Mouse (Mus musculus): Measurements from ENCODE around the gene Tnp2. TPM values are rescaled to one million over a fixed set of nuclear protein-coding genes. Genes with fewer than 3 reads are reported as not detected.

Tnp2 gene
- total and polyA plus RNA-seq, 2 experiments from 2014 or later, result not detected

DNA sequence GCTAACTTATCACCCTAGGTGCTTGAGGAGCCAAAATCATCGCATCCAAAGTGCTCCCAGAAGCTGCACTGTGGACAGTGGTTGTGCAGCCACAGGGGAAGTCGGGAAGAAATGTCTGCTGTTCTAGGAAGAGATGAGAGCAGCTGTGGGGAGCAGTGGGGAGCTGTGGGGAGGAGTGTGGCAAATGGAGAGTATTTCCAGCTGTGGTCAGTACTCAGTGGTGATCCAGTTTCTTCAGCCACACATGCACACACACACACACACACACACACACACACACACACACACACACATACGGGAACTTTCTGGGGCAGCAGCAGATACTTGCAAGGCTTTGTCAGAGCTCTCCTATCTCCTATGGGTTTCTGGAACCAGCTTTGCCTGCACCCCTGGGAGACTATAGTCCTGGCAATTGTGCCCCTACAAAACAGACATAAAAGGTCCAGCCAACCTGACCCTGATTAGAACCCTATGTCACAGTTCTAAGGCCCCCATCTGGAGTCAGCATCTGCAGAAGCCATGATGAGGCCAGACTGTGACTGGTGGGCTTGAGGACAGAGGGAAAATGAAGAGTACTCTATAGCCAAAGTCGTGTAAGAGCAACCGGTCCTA is 25.8 kb downstream of the Tnp2 start:
- TF ChIP-seq CTCF (IDR thresholded peaks at IDR 0.05; ENCODE audit: low read depth), result no peak
- Histone ChIP-seq H3K9ac (replicated peaks; ENCODE audit: low read length) (no peak overlapping the region), H3K4me3 (ENCODE audit: low read length) (no peak overlapping the region), H3K4me2 (ENCODE audit: low read depth, low read length) (no peak overlapping the region), H3K9me3 (ENCODE audit: low read length) (no peaks in the 10 kb centered on the region), H3K27ac (no peak overlapping the region), H3K4me1 (ENCODE audit: insufficient read depth, low read length) (no peaks in the 10 kb centered on the region), H3K27me3 (ENCODE audit: insufficient read depth, low read length) (no peaks in the 10 kb centered on the region), H3K36me3 (ENCODE audit: insufficient read depth, low read length) (no peaks in the 10 kb centered on the region)
- 74% methylated on average over 5 of the region's 5 CpGs for WGBS
- DNase-seq (ENCODE audit: low spot score), result no peak
- no peak for ATAC-seq

DNA sequence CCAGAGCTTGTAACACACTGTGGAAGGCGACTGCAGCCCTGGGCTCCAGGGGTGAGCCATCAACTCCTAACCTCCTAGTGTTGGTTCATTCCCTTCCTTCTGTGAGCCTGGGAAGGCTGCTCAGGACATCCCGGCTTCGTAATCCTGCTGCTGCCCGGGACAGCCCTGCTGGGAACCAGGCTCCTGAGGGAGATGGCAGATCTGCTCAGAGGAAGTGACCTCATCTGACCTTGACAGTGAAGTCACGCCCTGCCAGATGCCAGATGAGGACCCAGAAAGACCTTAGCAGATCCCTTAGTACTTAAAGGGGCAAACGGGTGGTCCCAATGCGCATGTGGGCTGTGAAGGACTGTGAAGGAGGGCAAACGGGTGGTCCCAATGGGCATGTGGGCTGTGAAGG is 27.3 kb downstream of the Tnp2 start:
- 76% methylated on average over 8 of the region's 8 CpGs for WGBS

GRCm38 (mm10) chr16:10756168-10756567 is 32.3 kb downstream of the Tnp2 start:
- Histone ChIP-seq H3K36me3 (ENCODE audit: insufficient read depth, low read length) (no peaks in the 10 kb centered on the region), H3K9ac (replicated peaks; ENCODE audit: low read length) (no peak overlapping the region), H3K27ac (no peak overlapping the region), H3K4me2 (ENCODE audit: low read depth, low read length) (no peak overlapping the region), H3K4me1 (ENCODE audit: insufficient read depth, low read length) (no peaks in the 10 kb centered on the region), H3K9me3 (ENCODE audit: low read length) (no peaks in the 10 kb centered on the region), H3K4me3 (ENCODE audit: low read length) (no peak overlapping the region), H3K27me3 (ENCODE audit: insufficient read depth, low read length) (no peaks in the 10 kb centered on the region)
- WGBS, result 66% methylated on average over 6 of the region's 6 CpGs
- no peak for DNase-seq (ENCODE audit: low spot score)
- no peak for ATAC-seq
- TF ChIP-seq CTCF (IDR thresholded peaks at IDR 0.05; ENCODE audit: low read depth), result no peak

More for the DNA sequence above, 27.3 kb downstream of the Tnp2 start:
- no peak for DNase-seq (ENCODE audit: low spot score)
- Histone ChIP-seq H3K9me3 (ENCODE audit: low read length) (no peaks in the 10 kb centered on the region), H3K4me1 (ENCODE audit: insufficient read depth, low read length) (no peaks in the 10 kb centered on the region), H3K9ac (replicated peaks; ENCODE audit: low read length) (no peak overlapping the region), H3K4me2 (ENCODE audit: low read depth, low read length) (no peak overlapping the region), H3K4me3 (ENCODE audit: low read length) (no peak overlapping the region), H3K36me3 (ENCODE audit: insufficient read depth, low read length) (no peaks in the 10 kb centered on the region), H3K27me3 (ENCODE audit: insufficient read depth, low read length) (no peaks in the 10 kb centered on the region), H3K27ac (no peak overlapping the region)
- TF ChIP-seq CTCF (IDR thresholded peaks at IDR 0.05; ENCODE audit: low read depth), result no peak
- no peak for ATAC-seq

GRCm38 (mm10) chr16:10754521-10755296 is 33.8 kb downstream of the Tnp2 start:
- Histone ChIP-seq H3K9me3 (ENCODE audit: low read length) (no peaks in the 10 kb centered on the region), H3K27me3 (ENCODE audit: insufficient read depth, low read length) (no peaks in the 10 kb centered on the region), H3K4me3 (ENCODE audit: low read length) (no peak overlapping the region), H3K27ac (no peak overlapping the region), H3K36me3 (ENCODE audit: insufficient read depth, low read length) (no peaks in the 10 kb centered on the region), H3K4me1 (ENCODE audit: insufficient read depth, low read length) (no peaks in the 10 kb centered on the region), H3K4me2 (ENCODE audit: low read depth, low read length) (no peak overlapping the region), H3K9ac (replicated peaks; ENCODE audit: low read length) (no peak overlapping the region)
- no peak for TF ChIP-seq CTCF (IDR thresholded peaks at IDR 0.05; ENCODE audit: low read depth)
- 85% methylated on average over 3 of the region's 3 CpGs for WGBS
- ATAC-seq (no peak), DNase-seq (ENCODE audit: low spot score) (no peak)

- H3K4me2 ChIP-seq (ENCODE audit: low read depth, low read length), result no peak overlapping the region
- peak; percentile 53 for DNase-seq (ENCODE audit: low spot score)
- H3K9me3 ChIP-seq (ENCODE audit: low read length), result no peaks in the 10 kb centered on the region
- ATAC-seq, result peak; percentile 59; the same call in 1 of the 2 replicates
- 41% methylated on average over 7 of the region's 7 CpGs for WGBS
- no peaks in the 10 kb centered on the region for H3K4me1 ChIP-seq (ENCODE audit: insufficient read depth, low read length)
- no peaks in the 10 kb centered on the region for H3K27me3 ChIP-seq (ENCODE audit: insufficient read depth, low read length)
- no peak overlapping the region for H3K4me3 ChIP-seq (ENCODE audit: low read length)
- H3K27ac ChIP-seq, result 0 out of 2 replicates have a peak overlapping the region, but pooled peaks have one; percentile 26
- TF ChIP-seq CTCF (IDR thresholded peaks at IDR 0.05; ENCODE audit: low read depth), result no peak
- no peaks in the 10 kb centered on the region for H3K36me3 ChIP-seq (ENCODE audit: insufficient read depth, low read length)
- no peak overlapping the region for H3K9ac ChIP-seq (replicated peaks; ENCODE audit: low read length)
Observed at GRCm38 (mm10) chr16:10749824-10750223, 38.6 kb downstream of the Tnp2 start.

DNA sequence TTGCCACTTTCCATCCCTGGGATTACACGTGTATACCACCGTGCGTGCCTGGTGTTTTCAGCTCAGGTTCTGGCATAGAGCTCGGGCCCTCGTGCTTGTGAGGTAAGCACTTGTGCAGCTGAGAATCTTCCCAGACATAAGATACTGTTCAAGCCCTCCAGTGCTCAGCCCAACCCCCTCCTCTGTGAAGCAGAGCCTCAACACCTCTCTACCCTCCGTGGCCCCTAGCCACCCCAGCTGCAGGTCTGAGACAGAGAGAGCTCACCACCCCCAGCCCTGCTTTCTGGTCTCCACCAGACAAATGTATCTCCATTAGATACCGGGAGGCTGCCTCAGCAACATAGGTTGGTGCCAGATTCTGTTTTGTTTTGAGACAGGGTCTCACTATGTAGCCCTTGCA is 39.2 kb downstream of the Tnp2 start:
- no peak for TF ChIP-seq CTCF (IDR thresholded peaks at IDR 0.05; ENCODE audit: low read depth)
- DNase-seq (ENCODE audit: low spot score), result no peak
- no peak for ATAC-seq

DNA sequence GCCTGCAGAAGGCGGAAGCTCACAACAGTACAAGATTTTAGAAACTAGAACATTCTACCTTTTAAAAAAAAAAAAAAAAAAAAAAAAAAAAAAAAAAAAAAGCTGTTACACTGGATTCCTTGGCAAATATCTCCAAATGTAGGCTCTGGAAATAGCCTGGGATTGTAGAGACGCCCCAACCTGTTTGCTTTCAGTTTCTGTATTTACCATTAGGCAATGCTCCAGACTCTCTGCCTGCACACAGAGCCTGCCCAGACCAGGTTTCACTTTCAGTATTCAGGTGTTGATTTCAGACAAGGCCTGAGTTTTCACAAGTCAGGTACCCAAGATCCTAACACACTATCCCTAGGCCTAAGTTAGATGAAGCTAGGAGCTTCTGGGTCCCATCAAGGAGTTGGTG is 47.4 kb downstream of the Tnp2 start:
- Histone ChIP-seq H3K27ac (no peak overlapping the region), H3K4me3 (ENCODE audit: low read length) (no peak overlapping the region), H3K4me1 (ENCODE audit: insufficient read depth, low read length) (no peaks in the 10 kb centered on the region), H3K4me2 (ENCODE audit: low read depth, low read length) (no peak overlapping the region), H3K9ac (replicated peaks; ENCODE audit: low read length) (no peak overlapping the region), H3K36me3 (ENCODE audit: insufficient read depth, low read length) (no peaks in the 10 kb centered on the region), H3K27me3 (ENCODE audit: insufficient read depth, low read length) (no peaks in the 10 kb centered on the region), H3K9me3 (ENCODE audit: low read length) (no peaks in the 10 kb centered on the region)
- DNase-seq (ENCODE audit: low spot score), result no peak
- no peak for ATAC-seq
- no peak for TF ChIP-seq CTCF (IDR thresholded peaks at IDR 0.05; ENCODE audit: low read depth)
- WGBS, result 88% methylated on average over 2 of the region's 2 CpGs

More for the DNA sequence above, 39.2 kb downstream of the Tnp2 start:
- no peaks in the 10 kb centered on the region for H3K27me3 ChIP-seq (ENCODE audit: insufficient read depth, low read length)
- no peaks in the 10 kb centered on the region for H3K36me3 ChIP-seq (ENCODE audit: insufficient read depth, low read length)
- no peak overlapping the region for H3K4me3 ChIP-seq (ENCODE audit: low read length)
- no peaks in the 10 kb centered on the region for H3K4me1 ChIP-seq (ENCODE audit: insufficient read depth, low read length)
- no peak overlapping the region for H3K4me2 ChIP-seq (ENCODE audit: low read depth, low read length)
- H3K9me3 ChIP-seq (ENCODE audit: low read length), result no peaks in the 10 kb centered on the region
- WGBS, result 75% methylated on average over 7 of the region's 7 CpGs
- H3K27ac ChIP-seq, result 0 out of 2 replicates have a peak overlapping the region, but pooled peaks have one; percentile 26
- no peak overlapping the region for H3K9ac ChIP-seq (replicated peaks; ENCODE audit: low read length)

All from hindbrain, postnatal 0 days (tissue).